Mouse (Mus musculus) liver, embryonic 12.5 days (tissue): ENCODE measurements around the gene Sae1. TPM values are rescaled to one million over a fixed set of nuclear protein-coding genes. Genes with fewer than 3 reads are reported as not detected.

Source experiments
- polyA plus RNA-seq: library from polyadenylated mRNA; unstranded; fragments of >200 nt; fragmentation: Nextera tagmentation; extraction: Ambion mirVana; gene quantifications from 2 replicates; pipeline ENCODE4 v1.2.1, GENCODE M21; 2016

The Sae1 gene
- polyA plus RNA-seq, 1 experiment from 2014 or later: 187 TPM

Other genes starting within 250 kb of the Sae1 start
- 4.4 and 5.7 TPM in 2 replicates for gene Meis3, start 212.7 kb downstream of the Sae1 start, polyA plus RNA-seq
- gene Dhx34, start 165.8 kb downstream of the Sae1 start, polyA plus RNA-seq: 9.5 and 9.6 TPM in 2 replicates
- gene C5ar2, start 143.7 kb downstream of the Sae1 start, polyA plus RNA-seq: 1.6 and 1.7 TPM in 2 replicates
- gene C5ar1, start 128.3 kb downstream of the Sae1 start, polyA plus RNA-seq: 1.7 and 2.1 TPM in 2 replicates
- 8.6 and 8.8 TPM in 2 replicates for gene Inafm1, start 114.2 kb downstream of the Sae1 start, polyA plus RNA-seq
- gene Ccdc9, start 101.0 kb downstream of the Sae1 start, polyA plus RNA-seq: 29.7 and 30.0 TPM in 2 replicates
- gene Bbc3, start 79.4 kb downstream of the Sae1 start, polyA plus RNA-seq: 5.9 and 7.6 TPM in 2 replicates
- gene Zc3h4, start 13.1 kb upstream of the Sae1 start, polyA plus RNA-seq: 14.5 and 17.6 TPM in 2 replicates
- 43.9 and 48.0 TPM in 2 replicates for gene Tmem160, start 65.0 kb upstream of the Sae1 start, polyA plus RNA-seq
- gene Npas1, start 89.9 kb upstream of the Sae1 start, polyA plus RNA-seq: 0.33 and 0.36 TPM in 2 replicates
- 4.4 and 4.7 TPM in 2 replicates for gene Arhgap35, start 227.2 kb upstream of the Sae1 start, polyA plus RNA-seq